Mouse (Mus musculus) megakaryocyte, embryonic 14.5 days (primary cell): ENCODE results near the gene Nr1i2.

ENCODE experiments used
- FLI1 ChIP-seq: IDR thresholded peaks from 2 replicates; pipeline ENCODE4 v1.6.1; 2012; ENCODE audit warnings: low read length, inconsistent platforms, mixed read lengths
- GATA1 ChIP-seq: IDR thresholded peaks from 3 replicates; pipeline ENCODE4 v1.6.1; 2012; ENCODE audit warnings: mixed read lengths, low read length, inconsistent platforms, borderline replicate concordance

DNA sequence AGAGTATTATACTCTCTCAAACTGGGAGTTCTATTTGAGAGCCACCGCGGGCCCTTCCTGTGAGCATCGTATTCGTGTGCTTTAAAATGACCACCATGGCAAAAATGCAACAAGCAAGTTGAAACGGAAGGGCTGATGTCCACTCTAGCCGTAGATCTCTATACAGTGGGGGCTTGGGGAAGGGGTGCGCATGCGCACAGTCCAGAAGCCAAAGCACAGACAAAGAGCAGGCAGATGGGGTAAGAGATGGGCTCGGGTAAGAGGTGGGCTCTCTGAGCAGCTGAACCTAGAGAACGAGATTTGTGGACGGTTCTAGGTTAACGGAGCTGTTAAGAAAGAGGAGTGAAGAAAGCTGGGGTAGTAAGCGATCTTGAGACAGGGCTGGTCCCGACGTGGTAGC, 29.7 kb upstream of the Nr1i2 start:
- TF ChIP-seq GATA1 (no peak), FLI1 (no peak)
